Mouse (Mus musculus) liver, adult (tissue): Measurements from ENCODE around the gene Kat2a.

Experiments used
- GATA4 ChIP-seq: IDR thresholded peaks from 2 replicates; pipeline ENCODE4 v1.6.1; 2014; ENCODE audit warnings: mild to moderate bottlenecking, low read length; ENCODE audit not compliant: insufficient replicate concordance

Gene Kat2a

DNA sequence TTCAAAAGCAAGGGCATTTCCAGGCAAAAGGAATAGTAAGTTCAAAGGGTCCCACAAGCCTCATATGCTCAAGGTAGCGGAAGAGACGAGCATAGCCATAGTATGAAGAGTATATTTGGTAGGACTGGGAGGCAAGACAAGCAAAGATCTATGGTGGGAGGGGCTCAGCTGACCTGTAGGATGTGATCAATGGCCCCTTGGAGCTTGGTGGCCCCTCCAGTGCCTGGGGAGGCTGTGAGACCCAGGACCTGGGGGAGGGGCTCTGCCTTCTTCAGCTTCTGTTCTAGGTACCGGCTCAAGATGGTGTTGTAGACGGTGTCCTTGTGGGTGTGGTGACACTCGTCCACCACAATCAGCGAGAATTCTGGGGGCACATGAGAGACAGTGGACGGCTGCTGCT, 9.4 kb downstream of the Kat2a start:
- no peak for TF ChIP-seq GATA4

DNA sequence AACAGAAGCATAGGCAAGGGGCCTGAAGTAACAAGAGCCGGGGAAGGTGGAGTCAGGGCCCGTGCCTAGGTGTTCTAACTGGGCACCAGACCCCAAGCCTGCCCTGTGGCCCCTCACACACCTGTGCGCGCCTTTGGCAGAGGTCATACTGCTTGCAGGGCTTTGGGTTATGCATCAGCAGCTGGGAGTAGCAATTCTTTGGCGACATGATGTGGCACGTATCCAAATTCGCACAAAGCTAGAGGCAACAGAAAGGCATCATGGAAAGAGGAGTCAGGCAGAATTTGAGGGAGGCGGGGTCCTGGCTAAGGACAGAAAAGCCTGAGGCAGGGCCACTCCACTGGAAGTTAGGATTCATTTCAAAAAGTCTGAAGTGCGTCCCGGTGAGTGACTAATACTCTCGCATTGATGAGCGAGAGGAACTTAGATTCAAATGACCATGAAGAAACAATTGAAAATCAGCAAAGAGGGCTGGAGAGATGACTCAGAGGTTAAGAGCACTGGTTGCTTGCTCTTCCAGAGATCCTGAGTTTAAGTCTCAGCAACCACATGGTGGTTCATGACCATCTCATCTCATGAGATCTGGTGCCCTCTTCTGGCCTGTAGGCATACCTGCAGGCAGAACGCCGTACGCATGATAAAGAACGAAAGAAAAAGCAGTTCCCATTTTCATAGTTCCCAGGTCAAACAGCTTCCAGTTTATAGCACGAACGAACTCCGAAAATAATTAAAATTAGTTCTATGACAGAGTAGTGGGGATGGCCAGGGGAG, 10.0 kb downstream of the Kat2a start:
- TF ChIP-seq GATA4 = no peak

GRCm38 (mm10) chr11:100701301-100701700, 11.0 kb downstream of the Kat2a start:
- TF ChIP-seq GATA4 = no peak

DNA sequence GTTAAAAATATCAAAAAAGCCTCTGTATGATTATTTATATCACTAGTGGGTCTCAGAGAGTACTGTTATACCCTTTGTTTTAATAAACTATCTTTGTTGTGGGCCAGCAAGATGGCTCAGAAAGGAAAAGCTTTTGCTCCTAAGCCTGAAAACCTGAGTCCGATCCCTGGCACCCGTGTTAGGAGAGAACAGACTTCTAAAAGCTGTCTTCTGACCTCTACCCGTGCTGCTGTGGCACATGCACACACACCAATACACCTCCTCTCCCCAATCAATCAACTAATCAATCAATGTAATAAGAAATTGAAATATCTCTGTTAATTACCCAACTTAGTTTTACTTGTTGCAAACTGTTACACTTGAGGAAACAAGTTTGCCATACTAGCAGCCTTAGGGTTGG, 11.6 kb downstream of the Kat2a start:
- TF ChIP-seq GATA4 = no peak

DNA sequence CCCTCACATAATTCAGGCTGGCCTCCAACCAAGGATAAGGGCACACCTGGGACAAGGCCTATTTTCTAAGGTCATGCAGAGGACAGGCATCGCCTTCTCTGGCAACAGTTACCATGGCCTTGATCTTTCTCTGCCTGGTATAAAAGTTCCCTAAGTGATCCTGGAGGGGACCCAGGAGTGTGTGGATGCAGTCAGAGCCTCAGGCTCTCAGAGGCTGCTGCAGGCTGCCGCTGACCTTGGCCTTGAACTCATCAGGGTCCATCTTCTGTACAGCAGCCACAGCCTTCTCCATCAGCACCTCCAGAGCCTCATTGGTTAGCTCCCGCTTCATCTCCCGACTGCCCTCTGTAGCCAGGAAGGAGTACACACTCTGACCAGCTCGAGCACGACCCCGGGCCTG, 14.3 kb downstream of the Kat2a start:
- no peak for TF ChIP-seq GATA4

GRCm38 (mm10) chr11:100694926-100695325, 17.3 kb downstream of the Kat2a start:
- TF ChIP-seq GATA4 = no peak

- TF ChIP-seq GATA4 = no peak
Measured at GRCm38 (mm10) chr11:100693154-100693553, 19.1 kb downstream of the Kat2a start.

- no peak for TF ChIP-seq GATA4
Measured at GRCm38 (mm10) chr11:100692164-100692616, 20.1 kb downstream of the Kat2a start, which contains the start of gene Zfp385c. Gene Zfp385c, minus strand, starts transcription at chr11:100692455.

DNA sequence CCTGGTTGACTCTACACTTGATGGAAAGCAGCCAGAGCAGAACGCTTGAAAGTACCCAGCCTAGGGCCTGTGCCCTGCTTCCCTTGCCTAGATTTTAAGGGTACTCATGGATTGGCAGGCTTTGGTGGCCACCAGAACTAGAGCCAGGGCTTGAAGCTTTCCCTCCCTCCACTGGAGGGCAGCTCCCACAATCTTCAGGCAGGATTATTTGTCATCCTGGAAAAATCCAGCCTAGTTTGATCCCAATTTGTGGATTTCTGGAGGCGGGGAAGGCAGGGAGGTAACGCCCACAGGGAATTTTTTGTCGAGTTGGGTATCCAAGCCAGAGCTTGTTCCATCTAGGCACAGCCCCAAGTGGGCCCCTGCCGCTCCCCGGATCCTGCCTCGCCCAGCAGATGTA, 21.9 kb downstream of the Kat2a start:
- no peak for TF ChIP-seq GATA4

- TF ChIP-seq GATA4 = no peak
Measured at GRCm38 (mm10) chr11:100688443-100688842, 23.8 kb downstream of the Kat2a start.

DNA sequence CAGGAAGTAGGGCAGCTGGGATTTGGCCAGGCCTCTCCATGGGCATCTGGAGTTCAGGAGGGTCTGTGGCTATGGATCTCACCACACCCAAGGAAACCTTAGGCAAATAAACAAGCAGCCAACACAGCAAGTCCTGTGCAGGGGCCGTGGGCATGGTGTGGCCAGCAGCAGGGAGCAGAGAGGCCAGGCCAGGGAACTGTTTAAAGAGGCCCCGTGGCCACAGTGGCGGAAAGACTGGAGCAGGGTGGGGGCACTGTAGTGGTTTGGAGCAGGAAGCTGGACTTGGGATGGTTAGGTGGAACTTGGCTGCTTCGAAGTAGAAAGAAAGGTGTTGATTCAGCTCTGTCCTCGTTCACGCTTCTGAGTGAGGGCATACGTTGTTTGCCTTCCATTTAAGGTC, 25.0 kb downstream of the Kat2a start:
- TF ChIP-seq GATA4 = no peak

DNA sequence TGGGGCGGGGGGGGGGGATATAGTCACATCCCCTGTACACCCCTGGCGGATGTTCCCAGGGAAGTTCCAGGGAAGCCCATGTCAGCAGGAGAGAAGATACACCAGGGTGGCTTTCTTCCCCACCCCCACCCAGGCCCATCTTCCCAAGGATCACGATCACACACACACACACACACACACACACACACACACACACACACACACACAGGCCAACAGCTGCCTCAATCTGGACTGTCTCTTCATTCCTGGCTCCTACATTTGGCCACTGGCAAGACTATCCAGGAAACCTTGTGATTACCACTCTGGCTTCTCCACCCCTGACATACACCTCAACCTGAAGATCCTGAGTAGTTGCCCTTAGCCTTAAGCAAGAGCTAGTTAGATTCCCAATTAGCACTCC, 26.9 kb downstream of the Kat2a start:
- TF ChIP-seq GATA4 = no peak

- no peak for TF ChIP-seq GATA4
Measured at GRCm38 (mm10) chr11:100684084-100684483, 28.2 kb downstream of the Kat2a start.

GRCm38 (mm10) chr11:100682526-100682925, 29.7 kb downstream of the Kat2a start:
- no peak for TF ChIP-seq GATA4

DNA sequence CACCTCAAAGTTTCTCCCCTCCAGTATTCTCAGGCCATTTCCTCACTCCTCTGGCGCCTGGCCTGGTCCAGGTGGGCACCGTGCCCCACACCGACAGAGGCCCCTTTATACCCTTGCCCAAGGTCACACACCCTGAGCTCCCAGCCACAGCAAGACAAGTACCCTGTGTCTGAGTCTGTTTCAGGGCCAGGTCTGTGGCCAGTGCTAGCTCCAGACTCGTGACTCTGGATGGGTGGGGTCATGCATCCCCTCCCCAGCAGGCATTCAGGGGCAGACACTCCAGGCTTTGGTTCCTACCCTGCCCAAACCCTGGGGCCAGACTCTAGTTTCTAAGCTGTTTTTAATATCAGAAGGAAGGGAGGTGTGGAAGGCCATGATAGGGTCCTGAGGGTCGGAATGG, 30.4 kb downstream of the Kat2a start:
- TF ChIP-seq GATA4 = no peak

GRCm38 (mm10) chr11:100677810-100678209, 34.5 kb downstream of the Kat2a start:
- TF ChIP-seq GATA4 = no peak

DNA sequence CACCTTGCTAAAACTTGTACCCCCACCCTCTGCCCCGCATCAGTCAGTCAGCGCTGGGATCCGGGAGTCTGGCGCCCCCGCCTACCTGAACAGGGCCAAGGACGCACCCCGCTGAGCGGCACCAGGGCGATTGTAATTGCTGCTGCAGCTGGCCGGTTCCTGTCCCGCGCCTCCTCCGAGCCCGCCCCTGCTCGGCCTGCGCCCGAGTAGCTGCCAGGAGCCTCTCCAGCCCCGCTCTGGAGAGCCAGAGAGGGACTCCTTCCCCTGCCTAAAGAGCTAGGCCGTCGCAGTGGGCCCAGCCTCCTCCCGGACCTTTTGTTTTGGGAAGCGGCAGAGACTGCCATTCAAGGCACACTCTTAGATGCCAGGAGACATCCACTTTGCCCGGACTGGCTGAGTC, 39.1 kb downstream of the Kat2a start:
- no peak for TF ChIP-seq GATA4

DNA sequence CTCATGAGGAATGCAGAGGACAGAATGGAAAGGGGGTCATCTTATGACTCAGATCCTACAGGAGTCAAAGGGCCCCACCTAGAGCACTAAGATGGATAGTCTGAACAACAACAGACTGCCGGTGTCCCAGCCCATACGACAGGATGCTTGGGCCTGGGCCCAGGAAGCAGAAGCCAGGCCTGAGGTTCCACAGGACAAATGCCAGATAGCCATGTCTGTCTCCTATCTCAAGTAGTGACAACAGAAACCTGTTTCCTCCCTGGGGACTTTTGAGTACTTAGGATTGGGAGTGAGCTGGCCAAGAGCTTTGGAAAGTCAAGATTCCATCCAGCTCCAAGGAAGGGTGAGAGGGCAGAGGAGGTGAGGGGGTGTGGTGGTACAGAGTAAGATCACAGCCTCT, 40.3 kb downstream of the Kat2a start:
- no peak for TF ChIP-seq GATA4

GRCm38 (mm10) chr11:100671049-100671448, 41.2 kb downstream of the Kat2a start:
- no peak for TF ChIP-seq GATA4
